Mouse (Mus musculus): ENCODE data around the gene Hnrnpab. TPM values are rescaled to one million over a fixed set of nuclear protein-coding genes. Genes with fewer than 3 reads are reported as not detected.

The Hnrnpab gene
- polyA plus RNA-seq, 1 experiment from 2014 or later: 329 TPM

- 71% methylated on average over 2 of the region's 2 CpGs for WGBS
Observed at GRCm38 (mm10) chr11:51597553-51597952, 9.1 kb downstream of the Hnrnpab start.

GRCm38 (mm10) chr11:51595459-51596083, 11.1 kb downstream of the Hnrnpab start:
- Histone ChIP-seq H3K4me1 (ENCODE audit: control insufficient read depth, insufficient read depth, low read length) (no peaks in the 10 kb centered on the region), H3K4me3 (ENCODE audit: low read depth, low read length) (no peak overlapping the region), H3K9me3 (ENCODE audit: control insufficient read depth, low read length) (no peaks in the 10 kb centered on the region), H3K4me2 (ENCODE audit: low read depth, low read length) (no peak overlapping the region), H3K27ac (ENCODE audit: low read depth, low read length) (no peak overlapping the region), H3K9ac (replicated peaks; ENCODE audit: low read depth, low read length) (no peak overlapping the region), H3K27me3 (ENCODE audit: control insufficient read depth, insufficient read depth, low read length) (no peaks in the 10 kb centered on the region), H3K36me3 (ENCODE audit: control insufficient read depth, insufficient read depth, low read length) (peaks cover 81% of the 10 kb centered on the region)
- ATAC-seq (ENCODE audit: low read depth): no peak
- WGBS: 91% methylated on average over 1 of the region's 1 CpGs

More at GRCm38 (mm10) chr11:51597553-51597952, 9.1 kb downstream of the Hnrnpab start:
- H3K36me3 ChIP-seq (ENCODE audit: control insufficient read depth, insufficient read depth, low read length): peaks cover 90% of the 10 kb centered on the region
- H3K4me1 ChIP-seq (ENCODE audit: control insufficient read depth, insufficient read depth, low read length): no peaks in the 10 kb centered on the region
- no peaks in the 10 kb centered on the region for H3K27me3 ChIP-seq (ENCODE audit: control insufficient read depth, insufficient read depth, low read length)
- H3K9me3 ChIP-seq (ENCODE audit: control insufficient read depth, low read length): no peaks in the 10 kb centered on the region
- H3K9ac ChIP-seq (replicated peaks; ENCODE audit: low read depth, low read length): no peak overlapping the region
- no peak overlapping the region for H3K27ac ChIP-seq (ENCODE audit: low read depth, low read length)
- no peak overlapping the region for H3K4me2 ChIP-seq (ENCODE audit: low read depth, low read length)
- ATAC-seq (ENCODE audit: low read depth): no peak
- no peak overlapping the region for H3K4me3 ChIP-seq (ENCODE audit: low read depth, low read length)

GRCm38 (mm10) chr11:51594715-51595350, 11.8 kb downstream of the Hnrnpab start:
- H3K9me3 ChIP-seq (ENCODE audit: control insufficient read depth, low read length): no peaks in the 10 kb centered on the region
- no peak overlapping the region for H3K27ac ChIP-seq (ENCODE audit: low read depth, low read length)
- H3K27me3 ChIP-seq (ENCODE audit: control insufficient read depth, insufficient read depth, low read length): no peaks in the 10 kb centered on the region
- 90% methylated on average over 3 of the region's 3 CpGs for WGBS
- ATAC-seq (ENCODE audit: low read depth): no peak
- H3K4me2 ChIP-seq (ENCODE audit: low read depth, low read length): no peak overlapping the region
- no peaks in the 10 kb centered on the region for H3K4me1 ChIP-seq (ENCODE audit: control insufficient read depth, insufficient read depth, low read length)
- H3K36me3 ChIP-seq (ENCODE audit: control insufficient read depth, insufficient read depth, low read length): peaks cover 75% of the 10 kb centered on the region
- H3K9ac ChIP-seq (replicated peaks; ENCODE audit: low read depth, low read length): no peak overlapping the region
- H3K4me3 ChIP-seq (ENCODE audit: low read depth, low read length): no peak overlapping the region

GRCm38 (mm10) chr11:51593849-51594248, 12.8 kb downstream of the Hnrnpab start:
- Histone ChIP-seq H3K4me3 (ENCODE audit: low read depth, low read length) (no peak overlapping the region), H3K9me3 (ENCODE audit: control insufficient read depth, low read length) (no peaks in the 10 kb centered on the region), H3K4me1 (ENCODE audit: control insufficient read depth, insufficient read depth, low read length) (no peaks in the 10 kb centered on the region), H3K27me3 (ENCODE audit: control insufficient read depth, insufficient read depth, low read length) (no peaks in the 10 kb centered on the region), H3K27ac (ENCODE audit: low read depth, low read length) (no peak overlapping the region), H3K9ac (replicated peaks; ENCODE audit: low read depth, low read length) (no peak overlapping the region), H3K36me3 (ENCODE audit: control insufficient read depth, insufficient read depth, low read length) (peaks cover 67% of the 10 kb centered on the region), H3K4me2 (ENCODE audit: low read depth, low read length) (no peak overlapping the region)
- ATAC-seq (ENCODE audit: low read depth): no peak
- WGBS: 95% methylated on average over 6 of the region's 6 CpGs

- no peak for ATAC-seq (ENCODE audit: low read depth)
Observed at GRCm38 (mm10) chr11:51593368-51593767, 13.3 kb downstream of the Hnrnpab start.

GRCm38 (mm10) chr11:51591915-51592314, 14.7 kb downstream of the Hnrnpab start:
- Histone ChIP-seq H3K4me3 (ENCODE audit: low read depth, low read length) (no peak overlapping the region), H3K27ac (ENCODE audit: low read depth, low read length) (no peak overlapping the region), H3K36me3 (ENCODE audit: control insufficient read depth, insufficient read depth, low read length) (peaks cover 60% of the 10 kb centered on the region), H3K9ac (replicated peaks; ENCODE audit: low read depth, low read length) (no peak overlapping the region), H3K27me3 (ENCODE audit: control insufficient read depth, insufficient read depth, low read length) (no peaks in the 10 kb centered on the region), H3K9me3 (ENCODE audit: control insufficient read depth, low read length) (no peaks in the 10 kb centered on the region), H3K4me1 (ENCODE audit: control insufficient read depth, insufficient read depth, low read length) (no peaks in the 10 kb centered on the region), H3K4me2 (ENCODE audit: low read depth, low read length) (no peak overlapping the region)
- no peak for ATAC-seq (ENCODE audit: low read depth)
- 91% methylated on average over 7 of the region's 7 CpGs for WGBS

More at GRCm38 (mm10) chr11:51593368-51593767, 13.3 kb downstream of the Hnrnpab start:
- Histone ChIP-seq H3K27ac (ENCODE audit: low read depth, low read length) (no peak overlapping the region), H3K4me1 (ENCODE audit: control insufficient read depth, insufficient read depth, low read length) (no peaks in the 10 kb centered on the region), H3K4me3 (ENCODE audit: low read depth, low read length) (no peak overlapping the region), H3K9ac (replicated peaks; ENCODE audit: low read depth, low read length) (no peak overlapping the region), H3K4me2 (ENCODE audit: low read depth, low read length) (no peak overlapping the region), H3K9me3 (ENCODE audit: control insufficient read depth, low read length) (no peaks in the 10 kb centered on the region), H3K36me3 (ENCODE audit: control insufficient read depth, insufficient read depth, low read length) (peaks cover 66% of the 10 kb centered on the region), H3K27me3 (ENCODE audit: control insufficient read depth, insufficient read depth, low read length) (no peaks in the 10 kb centered on the region)
- WGBS: 96% methylated on average over 4 of the region's 4 CpGs

GRCm38 (mm10) chr11:51591168-51591567, 15.5 kb downstream of the Hnrnpab start:
- H3K36me3 ChIP-seq (ENCODE audit: control insufficient read depth, insufficient read depth, low read length): peaks cover 54% of the 10 kb centered on the region
- H3K9ac ChIP-seq (replicated peaks; ENCODE audit: low read depth, low read length): no peak overlapping the region
- no peak overlapping the region for H3K4me3 ChIP-seq (ENCODE audit: low read depth, low read length)
- H3K4me2 ChIP-seq (ENCODE audit: low read depth, low read length): no peak overlapping the region
- no peaks in the 10 kb centered on the region for H3K27me3 ChIP-seq (ENCODE audit: control insufficient read depth, insufficient read depth, low read length)
- 81% methylated on average over 7 of the region's 7 CpGs for WGBS
- no peaks in the 10 kb centered on the region for H3K4me1 ChIP-seq (ENCODE audit: control insufficient read depth, insufficient read depth, low read length)
- H3K9me3 ChIP-seq (ENCODE audit: control insufficient read depth, low read length): no peaks in the 10 kb centered on the region
- ATAC-seq (ENCODE audit: low read depth): no peak
- no peak overlapping the region for H3K27ac ChIP-seq (ENCODE audit: low read depth, low read length)

GRCm38 (mm10) chr11:51590002-51590401, 16.6 kb downstream of the Hnrnpab start:
- H3K27ac ChIP-seq (ENCODE audit: low read depth, low read length): no peak overlapping the region
- H3K4me2 ChIP-seq (ENCODE audit: low read depth, low read length): no peak overlapping the region
- H3K4me1 ChIP-seq (ENCODE audit: control insufficient read depth, insufficient read depth, low read length): peaks cover 8% of the 10 kb centered on the region; the same call in 1 of the 2 replicates
- H3K9me3 ChIP-seq (ENCODE audit: control insufficient read depth, low read length): no peaks in the 10 kb centered on the region
- H3K9ac ChIP-seq (replicated peaks; ENCODE audit: low read depth, low read length): no peak overlapping the region
- H3K27me3 ChIP-seq (ENCODE audit: control insufficient read depth, insufficient read depth, low read length): no peaks in the 10 kb centered on the region
- no peak overlapping the region for H3K4me3 ChIP-seq (ENCODE audit: low read depth, low read length)
- no peak for ATAC-seq (ENCODE audit: low read depth)
- H3K36me3 ChIP-seq (ENCODE audit: control insufficient read depth, insufficient read depth, low read length): peaks cover 45% of the 10 kb centered on the region

GRCm38 (mm10) chr11:51588833-51589232, 17.8 kb downstream of the Hnrnpab start:
- ATAC-seq (ENCODE audit: low read depth): no peak
- H3K9me3 ChIP-seq (ENCODE audit: control insufficient read depth, low read length): no peaks in the 10 kb centered on the region
- H3K27me3 ChIP-seq (ENCODE audit: control insufficient read depth, insufficient read depth, low read length): no peaks in the 10 kb centered on the region
- H3K9ac ChIP-seq (replicated peaks; ENCODE audit: low read depth, low read length): no peak overlapping the region
- peaks cover 38% of the 10 kb centered on the region for H3K36me3 ChIP-seq (ENCODE audit: control insufficient read depth, insufficient read depth, low read length)
- H3K4me2 ChIP-seq (ENCODE audit: low read depth, low read length): no peak overlapping the region
- 98% methylated on average over 3 of the region's 3 CpGs for WGBS
- H3K4me3 ChIP-seq (ENCODE audit: low read depth, low read length): no peak overlapping the region
- H3K27ac ChIP-seq (ENCODE audit: low read depth, low read length): no peak overlapping the region
- peaks cover 15% of the 10 kb centered on the region; the same call in 1 of the 2 replicates for H3K4me1 ChIP-seq (ENCODE audit: control insufficient read depth, insufficient read depth, low read length)
